Mouse (Mus musculus) brain, embryonic 14.5 days (tissue): ENCODE data around the gene Vps37c. TPM values are rescaled to one million over a fixed set of nuclear protein-coding genes. Genes with fewer than 3 reads are reported as not detected.

Experiments
- DNase-seq: peaks from one replicate; pipeline ENCODE4 v3.0.0-alpha.2; 2011; ENCODE audit warnings: low read depth
- CTCF ChIP-seq: fragments of 200-500 bp; IDR thresholded peaks from 2 replicates; pipeline ENCODE4 v1.5.1; 2012; ENCODE audit warnings: inconsistent platforms, mild to moderate bottlenecking, moderate library complexity, borderline replicate concordance; ENCODE audit not compliant: insufficient read depth, insufficient read length; ENCODE audit errors: extremely low read depth
- POLR2A ChIP-seq: fragments of 200-500 bp; IDR thresholded peaks from 2 replicates; pipeline ENCODE4 v1.6.1; 2012; ENCODE audit warnings: mild to moderate bottlenecking, inconsistent platforms, borderline replicate concordance; ENCODE audit not compliant: poor library complexity, insufficient read depth, insufficient read length, severe bottlenecking; ENCODE audit errors: extremely low read depth
- polyA plus RNA-seq: library from polyadenylated mRNA; depleted of rRNA; stranded (reverse); fragments of >200 nt; gene quantifications from 2 replicates; pipeline ENCODE4 v1.2.3, GENCODE M21; 2012; rRNA removed

Vps37c gene
- 28.5 and 29.0 TPM in 2 replicates for polyA plus RNA-seq

- peak; percentile 80 for TF ChIP-seq POLR2A
- TF ChIP-seq CTCF: no peak
Measured at GRCm38 (mm10) chr19:10688537-10689352, at the start of gene Vps37c. Gene Vps37c (plus strand): TSS chr19:10688735.

GRCm38 (mm10) chr19:10640080-10640479 lies 48.5 kb upstream of the Vps37c start:
- DNase-seq: peak; percentile 23
- no peak for TF ChIP-seq CTCF
- no peak for TF ChIP-seq POLR2A

More at GRCm38 (mm10) chr19:10688537-10689352, at the start of gene Vps37c:
- peak; percentile 96 for DNase-seq

GRCm38 (mm10) chr19:10640589-10641378 lies 47.8 kb upstream of the Vps37c start:
- no peak for DNase-seq
- TF ChIP-seq CTCF (no peak), POLR2A (no peak)

- no peak for DNase-seq
- TF ChIP-seq POLR2A: no peak
- no peak for TF ChIP-seq CTCF
Measured at GRCm38 (mm10) chr19:10645616-10646015, 42.9 kb upstream of the Vps37c start.

GRCm38 (mm10) chr19:10648156-10648555 lies 40.4 kb upstream of the Vps37c start:
- DNase-seq: no peak
- TF ChIP-seq CTCF (no peak), POLR2A (no peak)

- DNase-seq: no peak
- TF ChIP-seq CTCF (no peak), POLR2A (no peak)
Measured at GRCm38 (mm10) chr19:10656058-10656457, 32.5 kb upstream of the Vps37c start.

GRCm38 (mm10) chr19:10657742-10658141 lies 30.8 kb upstream of the Vps37c start:
- no peak for DNase-seq
- TF ChIP-seq CTCF (no peak), POLR2A (no peak)

- TF ChIP-seq CTCF (no peak), POLR2A (no peak)
- no peak for DNase-seq
Measured at GRCm38 (mm10) chr19:10658406-10658805, 30.1 kb upstream of the Vps37c start.

- TF ChIP-seq POLR2A: no peak
- no peak for TF ChIP-seq CTCF
- no peak for DNase-seq
Measured at GRCm38 (mm10) chr19:10661373-10661772, 27.2 kb upstream of the Vps37c start.

- DNase-seq: no peak
- TF ChIP-seq POLR2A: no peak
Measured at GRCm38 (mm10) chr19:10661919-10662318, 26.6 kb upstream of the Vps37c start.

- no peak for DNase-seq
- TF ChIP-seq CTCF (no peak), POLR2A (no peak)
Measured at GRCm38 (mm10) chr19:10662665-10663064, 25.9 kb upstream of the Vps37c start.

GRCm38 (mm10) chr19:10665093-10665492 lies 23.4 kb upstream of the Vps37c start:
- TF ChIP-seq CTCF: no peak
- no peak for TF ChIP-seq POLR2A
- DNase-seq: no peak

GRCm38 (mm10) chr19:10665499-10665898 lies 23.0 kb upstream of the Vps37c start:
- TF ChIP-seq POLR2A (no peak), CTCF (peak; percentile 89)
- peak; percentile 75 for DNase-seq
